Mouse (Mus musculus) retina, postnatal 1 day (tissue): ENCODE measurements at regions not wholly inside any gene's neighbourhood (a gene's known extent, or its start where the extent isn't known, plus 50 kb on each side); places are given as distances from the start of the nearest gene placed in this dataset.

Experiments used
- DNase-seq: peaks from one replicate; pipeline ENCODE4 v3.0.0-alpha.2; 2012

DNA sequence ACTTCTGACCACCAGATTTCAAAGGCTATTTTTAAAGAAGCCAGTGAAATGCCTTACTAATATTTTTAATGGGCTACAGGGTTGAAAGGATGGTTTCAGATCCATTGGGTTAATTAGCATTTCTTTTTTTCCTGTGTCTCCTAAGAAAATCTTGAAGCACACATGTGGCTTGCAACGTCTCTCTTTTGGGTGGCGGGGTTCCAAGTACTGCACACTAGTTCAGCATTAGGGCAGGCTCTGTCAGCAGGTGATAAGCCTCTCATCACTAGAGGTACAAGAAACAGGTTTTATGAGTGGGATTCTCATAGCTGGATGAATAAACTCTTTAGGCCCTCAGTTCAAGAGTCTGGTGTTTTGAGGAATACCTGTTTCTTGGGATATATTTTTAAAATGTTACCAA, 103.2 kb upstream of the Jun start:
- DNase-seq: no peak

GRCm38 (mm10) chr4:95155796-95156195, 103.8 kb upstream of the Jun start:
- no peak for DNase-seq

DNA sequence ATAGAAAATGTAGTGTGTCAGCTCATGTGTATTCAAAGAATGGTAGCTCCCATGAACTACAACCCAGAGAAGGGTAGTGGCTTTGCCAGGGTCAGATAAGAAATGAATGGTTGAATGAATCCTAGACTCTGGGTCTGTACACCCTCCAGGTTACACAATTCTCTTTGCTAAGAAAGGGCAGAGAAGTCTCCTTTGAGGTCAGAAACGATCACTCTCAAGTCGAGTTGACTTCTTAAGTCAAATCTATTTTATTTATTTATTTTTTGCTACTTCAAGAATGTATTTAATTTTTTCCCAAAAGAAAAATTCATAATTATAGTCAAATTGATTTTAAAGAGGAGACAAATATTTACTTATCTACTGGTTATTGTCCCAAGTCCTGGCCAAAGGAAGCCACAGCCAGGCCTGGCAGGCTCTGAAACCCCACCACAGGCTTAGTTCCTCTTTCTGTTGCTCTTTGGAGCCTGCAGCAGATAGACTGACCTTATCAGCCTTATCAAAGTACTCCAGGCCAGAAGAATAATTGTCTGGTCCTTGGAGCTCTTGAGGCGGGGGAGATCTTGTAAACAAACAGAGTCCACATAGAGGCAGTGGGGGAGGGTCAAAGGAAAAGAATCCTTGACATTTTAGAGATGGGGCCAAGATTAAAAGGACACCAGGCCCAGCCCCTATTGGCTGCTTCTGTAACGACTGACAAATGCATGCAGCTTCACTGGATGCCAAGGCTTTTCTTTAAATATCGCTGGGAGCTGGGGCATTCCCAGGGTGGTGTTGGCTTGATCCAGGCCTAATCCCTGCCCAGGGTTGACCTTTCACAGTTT, 104.6 kb upstream of the Jun start:
- DNase-seq: no peak

DNA sequence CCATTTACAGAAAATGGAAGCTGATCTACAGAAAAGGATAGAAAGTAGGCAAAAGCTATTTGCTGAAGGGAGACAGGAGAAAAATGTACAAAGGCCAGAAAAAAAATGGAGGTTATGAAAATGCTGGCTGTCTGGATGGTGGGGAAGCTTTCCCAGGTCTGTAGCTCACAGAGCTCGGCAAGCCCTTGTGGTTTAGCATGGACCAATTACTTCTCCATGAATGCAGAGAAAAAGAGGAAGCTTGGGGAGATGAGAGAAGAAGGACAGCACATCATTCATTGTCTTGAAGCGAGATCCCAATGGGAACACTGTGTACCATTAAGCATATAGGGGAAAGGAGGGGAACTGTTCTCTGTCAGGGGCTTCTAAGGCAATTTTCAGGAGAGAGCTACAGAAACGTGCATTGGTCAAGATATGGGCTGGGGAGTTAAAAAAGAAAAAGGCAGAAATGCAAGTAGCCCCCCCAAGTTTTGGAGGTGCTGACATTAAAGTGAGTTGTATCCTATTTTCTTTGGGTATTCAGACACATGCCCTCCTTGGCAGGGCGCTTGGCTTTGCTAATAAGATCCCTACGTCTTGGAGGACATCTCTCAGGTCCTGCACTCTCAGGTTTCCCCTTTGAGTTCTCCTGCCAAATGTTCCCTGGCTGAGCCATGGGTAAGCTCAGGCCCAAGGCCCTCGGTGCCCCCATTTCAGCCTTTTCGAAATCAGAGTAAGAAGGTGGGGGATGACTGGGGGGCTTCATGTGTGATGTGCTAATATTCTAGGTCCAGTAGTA, 105.8 kb upstream of the Jun start:
- no peak for DNase-seq

- DNase-seq: no peak
These were observed 106.8 kb upstream of the Jun start for GRCm38 (mm10) chr4:95158632-95159424.

GRCm38 (mm10) chr4:95159821-95160220, 107.8 kb upstream of the Jun start:
- DNase-seq: no peak

GRCm38 (mm10) chr4:95160465-95160864, 108.4 kb upstream of the Jun start:
- no peak for DNase-seq

DNA sequence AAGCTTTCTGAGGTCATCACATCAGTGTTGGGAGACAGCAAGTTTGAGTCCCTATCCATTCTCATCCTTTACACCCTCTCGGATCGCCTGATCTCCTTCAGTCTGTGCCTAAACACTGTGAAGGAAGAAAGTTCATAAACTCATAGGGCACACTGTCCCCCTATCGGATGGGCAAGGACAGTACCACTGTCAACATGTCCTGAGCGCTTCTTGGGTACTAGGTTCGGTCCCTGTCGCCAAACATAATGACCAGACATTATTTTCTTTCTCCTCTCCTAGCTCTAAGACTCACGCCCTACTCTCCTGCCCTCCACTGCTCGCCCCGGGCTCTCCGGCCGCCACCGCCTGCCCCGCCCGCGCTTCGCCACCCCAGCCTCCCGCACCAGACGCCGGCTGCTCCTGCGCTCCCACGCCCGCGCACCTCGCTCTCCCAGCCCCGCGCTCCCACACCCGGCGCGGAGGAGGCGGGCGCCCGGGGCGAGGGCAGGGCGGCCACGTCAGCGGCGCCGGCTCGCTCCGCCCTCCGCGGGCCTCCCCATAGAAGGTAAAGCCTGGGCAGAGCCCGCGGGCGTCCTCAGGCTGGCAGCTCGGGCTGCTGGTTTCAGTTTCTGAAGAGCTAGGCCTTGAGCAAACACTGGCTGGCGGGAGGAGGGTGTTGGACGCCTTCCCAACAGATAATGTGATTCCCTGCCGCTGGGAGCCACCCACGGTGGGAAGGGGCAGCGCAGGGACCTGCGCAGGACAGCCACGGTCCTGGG, 109.1 kb upstream of the Jun start:
- peak; percentile 91 for DNase-seq

DNA sequence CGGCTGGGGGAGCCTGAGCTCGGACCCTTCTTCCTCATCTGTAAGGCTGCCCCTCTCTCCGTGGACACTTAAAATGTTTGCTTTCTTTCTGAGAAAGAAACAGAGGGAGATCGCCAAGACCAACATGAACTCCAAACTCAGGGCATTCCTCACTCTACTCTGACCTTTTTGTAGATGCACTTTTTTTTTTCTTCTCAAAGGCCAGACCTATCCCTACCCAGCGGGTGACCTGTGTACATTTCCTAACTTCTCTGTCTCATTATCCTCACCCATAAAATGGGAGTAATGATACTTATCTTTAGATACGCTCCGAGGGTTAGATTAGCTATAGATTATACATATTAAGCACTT, 109.6 kb upstream of the Jun start:
- DNase-seq: no peak

GRCm38 (mm10) chr4:95162386-95163090, 110.5 kb upstream of the Jun start:
- DNase-seq: no peak

DNA sequence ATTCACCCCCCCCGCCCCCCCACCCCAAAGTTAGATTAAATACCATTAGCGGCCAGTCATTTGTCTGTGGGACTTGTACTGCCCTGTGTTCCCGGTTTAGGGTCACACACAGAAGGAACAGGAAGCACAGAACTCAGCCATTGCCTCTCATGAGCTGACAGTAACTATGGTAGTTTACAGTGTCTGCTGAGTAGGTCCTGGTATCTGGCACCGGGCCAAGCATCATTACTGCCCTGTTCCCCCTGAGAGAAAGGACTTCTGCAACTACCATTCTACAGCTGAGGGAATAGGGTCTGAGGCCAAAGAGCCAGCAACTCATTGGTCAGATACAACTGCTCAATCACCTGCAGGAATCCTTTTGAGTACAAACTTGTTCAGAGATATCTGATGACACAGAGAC, 111.4 kb upstream of the Jun start:
- DNase-seq: no peak

DNA sequence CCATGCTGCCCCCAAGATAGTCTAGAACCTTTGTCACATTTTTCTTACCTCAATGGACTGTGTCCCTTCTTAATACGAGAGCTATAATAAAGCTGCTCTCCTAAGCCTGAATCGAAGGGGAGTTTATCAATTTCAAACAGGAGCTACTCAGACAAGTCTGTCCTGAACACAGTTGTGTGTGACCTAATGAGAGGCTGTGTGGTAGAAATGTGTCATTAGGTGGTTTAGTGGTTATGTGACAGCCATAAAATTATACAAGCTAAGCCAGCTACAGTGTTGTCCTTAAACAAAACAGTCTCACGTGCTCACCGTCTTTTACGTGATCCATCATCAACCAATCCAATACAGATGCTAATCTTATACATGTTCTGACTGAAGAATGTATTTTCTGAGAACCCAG, 114.5 kb upstream of the Jun start:
- DNase-seq: no peak

DNA sequence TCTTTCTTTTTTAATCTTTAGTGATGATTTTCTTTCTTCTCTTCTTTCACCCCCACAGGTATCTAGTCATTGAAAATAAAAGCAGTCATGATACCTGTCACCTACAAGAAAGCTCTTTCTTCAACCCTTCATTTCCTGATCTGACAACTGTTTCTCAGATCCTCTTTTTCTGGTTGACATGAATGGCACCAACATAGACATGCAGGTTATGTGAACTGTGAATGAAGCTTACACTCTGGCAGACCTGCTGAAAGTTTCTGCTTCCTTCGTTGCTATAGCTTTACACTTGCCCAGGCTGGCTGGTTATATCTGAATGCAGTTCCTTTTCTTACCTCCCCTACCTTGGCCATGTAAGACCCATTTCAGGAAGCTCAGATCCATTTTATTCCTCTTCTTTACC, 115.2 kb upstream of the Jun start:
- no peak for DNase-seq

GRCm38 (mm10) chr4:95169702-95170101, 117.7 kb upstream of the Jun start:
- no peak for DNase-seq

GRCm38 (mm10) chr4:95177753-95178152, 125.7 kb upstream of the Jun start:
- DNase-seq: no peak

DNA sequence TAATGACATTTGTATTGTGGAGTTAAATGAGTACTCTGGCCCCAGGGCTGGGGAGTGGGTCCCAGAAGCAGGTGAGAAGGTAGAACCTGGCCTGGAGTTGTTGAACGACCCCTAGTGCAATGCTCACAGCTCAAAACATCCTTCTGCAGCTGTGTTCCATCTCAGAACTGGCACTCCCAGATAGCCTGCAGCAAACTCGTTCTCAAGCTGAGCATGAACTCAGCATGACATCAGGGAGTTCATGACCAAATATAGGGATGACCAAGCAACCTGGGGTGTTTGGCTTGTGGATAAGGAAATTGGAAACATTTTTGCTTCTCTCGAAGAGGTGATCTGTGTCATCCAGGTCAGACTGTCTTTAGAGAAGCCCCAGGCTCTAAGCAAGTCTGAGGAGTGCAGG, 126.4 kb upstream of the Jun start:
- DNase-seq: no peak

- DNase-seq: no peak
These were observed 126.9 kb upstream of the Jun start for GRCm38 (mm10) chr4:95178900-95179299.

DNA sequence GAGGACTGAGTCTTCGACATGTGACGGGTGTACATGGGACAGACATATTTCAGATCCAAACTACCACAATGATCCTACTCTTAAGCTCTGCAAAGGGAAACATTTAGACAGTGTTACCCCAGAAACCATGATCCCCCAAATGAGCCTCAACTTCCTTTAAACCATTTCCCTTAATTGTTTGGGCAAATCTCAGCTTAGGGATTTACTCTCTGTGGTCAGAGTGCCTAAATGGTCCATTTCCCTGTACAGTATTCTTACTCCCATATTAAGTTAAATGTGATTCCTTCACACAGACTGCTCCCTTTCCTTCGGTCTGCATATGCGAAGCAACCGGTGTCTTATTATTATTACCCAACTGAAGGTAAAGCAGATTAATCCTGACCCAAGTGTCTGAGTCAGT, 128.4 kb upstream of the Jun start:
- DNase-seq: no peak

DNA sequence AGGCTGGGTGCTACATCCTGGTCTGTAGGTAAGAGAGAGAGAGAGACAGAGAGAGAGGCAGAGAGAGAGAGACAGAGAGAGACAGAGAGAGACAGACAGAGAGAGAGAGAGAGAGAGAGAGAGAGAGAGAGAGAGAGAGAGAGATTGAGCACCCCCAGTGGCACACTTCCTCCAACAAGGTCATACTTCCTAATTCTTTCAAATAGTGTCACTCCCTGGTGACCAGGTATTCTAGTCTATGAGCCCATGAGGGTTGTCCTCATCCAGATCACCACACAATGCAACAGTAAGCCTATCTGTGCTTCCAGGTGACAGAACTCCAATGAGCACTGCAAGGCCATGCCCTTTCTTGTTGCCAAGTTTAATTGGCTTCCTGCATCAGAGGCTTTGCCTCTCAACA, 129.0 kb upstream of the Jun start:
- DNase-seq: no peak

- DNase-seq: no peak
These were observed 132.2 kb upstream of the Jun start for GRCm38 (mm10) chr4:95184180-95184579.

GRCm38 (mm10) chr4:95185113-95185915, 133.3 kb upstream of the Jun start:
- DNase-seq: peak; percentile 78

DNA sequence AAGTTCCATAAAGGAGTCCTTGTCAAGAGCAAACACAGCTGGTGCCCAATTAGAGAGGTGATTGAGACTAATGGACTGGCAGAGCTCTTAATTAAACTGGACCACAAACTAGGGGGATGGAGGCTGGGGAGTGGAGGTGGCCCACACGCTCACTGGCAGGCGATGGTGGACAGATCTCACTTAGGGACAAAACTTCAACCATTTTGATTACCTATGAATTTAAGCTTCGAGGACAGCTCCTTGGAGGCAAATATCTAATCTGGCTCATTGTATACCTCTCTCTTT, 133.8 kb upstream of the Jun start:
- DNase-seq: peak; percentile 84
